Mouse (Mus musculus) neural tube, embryonic 12.5 days (tissue): ENCODE data around the gene Etnk1. TPM values are rescaled to one million over a fixed set of nuclear protein-coding genes. Genes with fewer than 3 reads are reported as not detected.

Experiments
- ATAC-seq: fragments of 200-750 bp; cut with Nextera tagmentation; 2 replicates; pipeline ENCODE4 v1.8.0; 2017; ENCODE audit warnings: low read depth, mild to moderate bottlenecking, moderate TSS enrichment, moderate library complexity; ENCODE audit not compliant: low FRiP score
- H3K27ac ChIP-seq: fragments of 300-500 bp; sonication (generic); 2 replicates; pipeline ENCODE4 v1.5.1; 2016
- H3K27me3 ChIP-seq: fragments of 300-500 bp; sonication (generic); replicated peaks from 2 replicates; pipeline ENCODE4 v1.6.1; 2016; ENCODE audit warnings: mild to moderate bottlenecking
- H3K36me3 ChIP-seq: fragments of 300-500 bp; sonication (generic); 2 replicates; pipeline ENCODE4 v1.6.1; 2016; ENCODE audit warnings: mild to moderate bottlenecking
- H3K4me1 ChIP-seq: fragments of 300-500 bp; sonication (generic); 2 replicates; pipeline ENCODE4 v1.6.1; 2016
- H3K4me2 ChIP-seq: fragments of 300-500 bp; sonication (generic); replicated peaks from 2 replicates; pipeline ENCODE4 v1.6.1; 2016; ENCODE audit warnings: mild to moderate bottlenecking
- H3K4me3 ChIP-seq: fragments of 300-500 bp; sonication (generic); 2 replicates; pipeline ENCODE4 v1.5.1; 2016
- H3K9ac ChIP-seq: fragments of 300-500 bp; sonication (generic); 2 replicates; pipeline ENCODE4 v1.6.1; 2016; ENCODE audit warnings: mild to moderate bottlenecking
- H3K9me3 ChIP-seq: fragments of 300-500 bp; sonication (generic); 2 replicates; pipeline ENCODE4 v1.6.1; 2016; ENCODE audit warnings: mild to moderate bottlenecking
- WGBS: fragments of 180-500 bp; shearing (Covaris S2); methylation state at CpG from one replicate; pipeline ENCODE4 v1.1.7; 2016; 5-methylcytosine and 5-hydroxymethylcytosine counted together
- polyA plus RNA-seq: library from polyadenylated mRNA; unstranded; fragments of >200 nt; fragmentation: Nextera tagmentation; extraction: Ambion mirVana; gene quantifications from 2 replicates; pipeline ENCODE4 v1.2.1, GENCODE M21; 2016

The Etnk1 gene
- polyA plus RNA-seq, 1 experiment from 2014 or later, result 40.8 TPM

GRCm38 (mm10) chr6:143176591-143176990 lies 9.6 kb downstream of the Etnk1 start:
- H3K9me3 ChIP-seq, result no peaks in the 10 kb centered on the region
- H3K36me3 ChIP-seq, result peaks cover 17% of the 10 kb centered on the region; the same call in 1 of the 2 replicates
- H3K27ac ChIP-seq, result no peak overlapping the region
- WGBS, result 88% methylated on average over 9 of the region's 9 CpGs
- no peak for ATAC-seq
- H3K4me2 ChIP-seq, result no peak overlapping the region
- H3K4me3 ChIP-seq, result no peak overlapping the region
- no peak overlapping the region for H3K9ac ChIP-seq
- H3K27me3 ChIP-seq, result no peaks in the 10 kb centered on the region
- H3K4me1 ChIP-seq, result peaks cover 7% of the 10 kb centered on the region; the same call in 1 of the 2 replicates

- Histone ChIP-seq H3K27ac (no peak overlapping the region), H3K9me3 (no peaks in the 10 kb centered on the region), H3K27me3 (no peaks in the 10 kb centered on the region), H3K4me3 (no peak overlapping the region), H3K9ac (no peak overlapping the region), H3K4me1 (peaks cover 3% of the 10 kb centered on the region; the same call in 1 of the 2 replicates), H3K4me2 (no peak overlapping the region), H3K36me3 (peaks cover 24% of the 10 kb centered on the region)
- 90% methylated on average over 4 of the region's 4 CpGs for WGBS
- ATAC-seq, result no peak
These were observed 12.2 kb downstream of the Etnk1 start for GRCm38 (mm10) chr6:143179181-143179580.

- WGBS, result 74% methylated on average over 2 of the region's 2 CpGs
These were observed 12.7 kb downstream of the Etnk1 start for GRCm38 (mm10) chr6:143179733-143180132.

GRCm38 (mm10) chr6:143180511-143180910 lies 13.5 kb downstream of the Etnk1 start:
- H3K27ac ChIP-seq, result no peak overlapping the region
- no peaks in the 10 kb centered on the region for H3K9me3 ChIP-seq
- WGBS, result 93% methylated on average over 14 of the region's 14 CpGs
- H3K4me3 ChIP-seq, result no peak overlapping the region
- H3K27me3 ChIP-seq, result no peaks in the 10 kb centered on the region
- H3K9ac ChIP-seq, result no peak overlapping the region
- peaks cover 3% of the 10 kb centered on the region; the same call in 1 of the 2 replicates for H3K4me1 ChIP-seq
- no peak for ATAC-seq
- peaks cover 33% of the 10 kb centered on the region for H3K36me3 ChIP-seq
- H3K4me2 ChIP-seq, result no peak overlapping the region

More at GRCm38 (mm10) chr6:143179733-143180132, 12.7 kb downstream of the Etnk1 start:
- no peak overlapping the region for H3K9ac ChIP-seq
- peaks cover 30% of the 10 kb centered on the region for H3K36me3 ChIP-seq
- H3K27ac ChIP-seq, result no peak overlapping the region
- H3K4me3 ChIP-seq, result no peak overlapping the region
- no peak for ATAC-seq
- peaks cover 3% of the 10 kb centered on the region; the same call in 1 of the 2 replicates for H3K4me1 ChIP-seq
- no peaks in the 10 kb centered on the region for H3K9me3 ChIP-seq
- no peaks in the 10 kb centered on the region for H3K27me3 ChIP-seq
- no peak overlapping the region for H3K4me2 ChIP-seq

- ATAC-seq, result no peak
- peaks cover 37% of the 10 kb centered on the region for H3K36me3 ChIP-seq
These were observed 17.1 kb downstream of the Etnk1 start for GRCm38 (mm10) chr6:143184099-143184498.

GRCm38 (mm10) chr6:143184745-143185144 lies 17.7 kb downstream of the Etnk1 start:
- ATAC-seq, result no peak
- Histone ChIP-seq H3K4me2 (no peak overlapping the region), H3K36me3 (peaks cover 40% of the 10 kb centered on the region), H3K27me3 (no peaks in the 10 kb centered on the region), H3K9me3 (no peaks in the 10 kb centered on the region), H3K4me1 (no peaks in the 10 kb centered on the region), H3K4me3 (no peak overlapping the region), H3K27ac (no peak overlapping the region), H3K9ac (no peak overlapping the region)
- 80% methylated on average over 5 of the region's 5 CpGs for WGBS

More at GRCm38 (mm10) chr6:143184099-143184498, 17.1 kb downstream of the Etnk1 start:
- H3K9ac ChIP-seq, result no peak overlapping the region
- no peak overlapping the region for H3K4me2 ChIP-seq
- no peaks in the 10 kb centered on the region for H3K27me3 ChIP-seq
- 88% methylated on average over 3 of the region's 3 CpGs for WGBS
- no peak overlapping the region for H3K4me3 ChIP-seq
- H3K4me1 ChIP-seq, result no peaks in the 10 kb centered on the region
- no peak overlapping the region for H3K27ac ChIP-seq
- no peaks in the 10 kb centered on the region for H3K9me3 ChIP-seq

- no peak overlapping the region for H3K9ac ChIP-seq
- H3K27me3 ChIP-seq, result no peaks in the 10 kb centered on the region
- no peak for ATAC-seq
- H3K4me1 ChIP-seq, result no peaks in the 10 kb centered on the region
- no peaks in the 10 kb centered on the region for H3K9me3 ChIP-seq
- no peak overlapping the region for H3K4me3 ChIP-seq
- WGBS, result 83% methylated on average over 7 of the region's 7 CpGs
- H3K27ac ChIP-seq, result no peak overlapping the region
- no peak overlapping the region for H3K4me2 ChIP-seq
- peaks cover 23% of the 10 kb centered on the region for H3K36me3 ChIP-seq
These were observed 23.9 kb downstream of the Etnk1 start for GRCm38 (mm10) chr6:143190838-143191476.

- no peak for ATAC-seq
- Histone ChIP-seq H3K4me2 (no peak overlapping the region), H3K27ac (no peak overlapping the region), H3K9me3 (no peaks in the 10 kb centered on the region), H3K27me3 (no peaks in the 10 kb centered on the region), H3K4me1 (no peaks in the 10 kb centered on the region), H3K4me3 (no peak overlapping the region), H3K36me3 (peaks cover 25% of the 10 kb centered on the region), H3K9ac (no peak overlapping the region)
- WGBS, result 83% methylated on average over 9 of the region's 9 CpGs
These were observed 24.6 kb downstream of the Etnk1 start for GRCm38 (mm10) chr6:143191477-143192098.

- no peak overlapping the region for H3K9ac ChIP-seq
- peaks cover 36% of the 10 kb centered on the region for H3K36me3 ChIP-seq
- WGBS, result 92% methylated on average over 8 of the region's 8 CpGs
These were observed 25.7 kb downstream of the Etnk1 start for GRCm38 (mm10) chr6:143192709-143193108.

GRCm38 (mm10) chr6:143193166-143193565 lies 26.1 kb downstream of the Etnk1 start:
- Histone ChIP-seq H3K4me2 (no peak overlapping the region), H3K4me1 (no peaks in the 10 kb centered on the region), H3K9me3 (no peaks in the 10 kb centered on the region), H3K9ac (no peak overlapping the region), H3K27ac (no peak overlapping the region), H3K36me3 (peaks cover 40% of the 10 kb centered on the region), H3K27me3 (no peaks in the 10 kb centered on the region), H3K4me3 (no peak overlapping the region)
- no peak for ATAC-seq
- WGBS, result 88% methylated on average over 10 of the region's 10 CpGs

More at GRCm38 (mm10) chr6:143192709-143193108, 25.7 kb downstream of the Etnk1 start:
- H3K4me3 ChIP-seq, result no peak overlapping the region
- no peaks in the 10 kb centered on the region for H3K9me3 ChIP-seq
- H3K4me1 ChIP-seq, result no peaks in the 10 kb centered on the region
- ATAC-seq, result no peak
- no peak overlapping the region for H3K4me2 ChIP-seq
- no peak overlapping the region for H3K27ac ChIP-seq
- no peaks in the 10 kb centered on the region for H3K27me3 ChIP-seq

- no peak overlapping the region for H3K4me3 ChIP-seq
- H3K9me3 ChIP-seq, result no peaks in the 10 kb centered on the region
- no peak overlapping the region for H3K9ac ChIP-seq
- H3K4me2 ChIP-seq, result no peak overlapping the region
- H3K27ac ChIP-seq, result no peak overlapping the region
- no peaks in the 10 kb centered on the region for H3K27me3 ChIP-seq
- peaks cover 43% of the 10 kb centered on the region for H3K36me3 ChIP-seq
- no peak for ATAC-seq
- 91% methylated on average over 6 of the region's 6 CpGs for WGBS
- no peaks in the 10 kb centered on the region for H3K4me1 ChIP-seq
These were observed 26.6 kb downstream of the Etnk1 start for GRCm38 (mm10) chr6:143193641-143194040.

GRCm38 (mm10) chr6:143197053-143197452 lies 30.0 kb downstream of the Etnk1 start:
- H3K9ac ChIP-seq, result no peak overlapping the region
- no peaks in the 10 kb centered on the region for H3K9me3 ChIP-seq
- 93% methylated on average over 13 of the region's 13 CpGs for WGBS
- no peak for ATAC-seq
- H3K27ac ChIP-seq, result no peak overlapping the region
- no peak overlapping the region for H3K4me2 ChIP-seq
- no peaks in the 10 kb centered on the region for H3K27me3 ChIP-seq
- peaks cover 44% of the 10 kb centered on the region for H3K36me3 ChIP-seq
- no peaks in the 10 kb centered on the region for H3K4me1 ChIP-seq
- no peak overlapping the region for H3K4me3 ChIP-seq
